Mouse (Mus musculus) megakaryocyte, embryonic 14.5 days (primary cell): ENCODE results near the gene Dglucy.

Source experiments
- FLI1 ChIP-seq: IDR thresholded peaks from 2 replicates; pipeline ENCODE4 v1.6.1; 2012; ENCODE audit warnings: low read length, inconsistent platforms, mixed read lengths
- GATA1 ChIP-seq: IDR thresholded peaks from 3 replicates; pipeline ENCODE4 v1.6.1; 2012; ENCODE audit warnings: mixed read lengths, low read length, inconsistent platforms, borderline replicate concordance

- no peak for TF ChIP-seq GATA1
- TF ChIP-seq FLI1 = no peak
Measured at GRCm38 (mm10) chr12:100808609-100809280, 29.9 kb downstream of the Dglucy start.
